Mouse (Mus musculus): ENCODE measurements around the gene Dcpp1. TPM values are rescaled to one million over a fixed set of nuclear protein-coding genes. Genes with fewer than 3 reads are reported as not detected.
"Not testable (repeated sequence)": the region's sequence is repeated elsewhere in the genome, so short reads cannot be mapped to it uniquely, and the experiment has no call there.

Dcpp1 gene
- not detected in 2 replicates for polyA plus RNA-seq (2015; fragmentation: Nextera tagmentation; extraction: Ambion mirVana)

DNA sequence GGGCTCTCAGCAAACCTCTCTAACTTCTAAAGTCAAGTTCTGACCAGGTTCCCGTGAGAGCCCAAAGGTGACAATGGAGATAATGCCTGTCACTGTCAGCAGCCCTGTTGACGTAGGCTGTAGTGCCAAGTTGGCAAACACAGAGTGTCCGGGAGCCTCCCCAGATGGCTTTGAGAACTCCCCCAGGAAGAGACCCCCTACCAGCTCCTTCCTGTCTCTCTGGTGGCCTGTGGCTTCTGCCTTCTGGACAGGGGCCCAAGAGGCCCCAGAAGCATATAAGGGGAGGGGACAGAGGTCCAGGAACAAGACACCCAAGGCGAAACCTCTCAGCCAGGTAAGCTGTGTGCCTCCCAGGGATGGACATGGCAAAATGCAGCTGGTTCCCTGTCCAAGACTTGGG, at the start of gene Dcpp1, which contains the start of gene Dcpp2:
Gene Dcpp1 (plus strand): TSS at position 301 of the 400 bp plus-strand sequence.
Gene Dcpp2 (plus strand): TSS at position 305 of the 400 bp plus-strand sequence.
- not testable (repeated sequence) for H3K9me3 ChIP-seq (ENCODE audit: control insufficient read depth, low read length); H3K27me3 ChIP-seq (replicated peaks; ENCODE audit: control insufficient read depth, insufficient read depth, low read length); H3K4me2 ChIP-seq (ENCODE audit: low read depth, low read length); H3K9ac ChIP-seq (ENCODE audit: low read depth, low read length); H3K36me3 ChIP-seq (ENCODE audit: control insufficient read depth, insufficient read depth, low read length); ATAC-seq; H3K27ac ChIP-seq (ENCODE audit: low read length); H3K4me3 ChIP-seq (ENCODE audit: low read length); H3K4me1 ChIP-seq (ENCODE audit: control insufficient read depth, insufficient read depth, low read length)
- 73% methylated on average over 4 of the region's 4 CpGs for WGBS

DNA sequence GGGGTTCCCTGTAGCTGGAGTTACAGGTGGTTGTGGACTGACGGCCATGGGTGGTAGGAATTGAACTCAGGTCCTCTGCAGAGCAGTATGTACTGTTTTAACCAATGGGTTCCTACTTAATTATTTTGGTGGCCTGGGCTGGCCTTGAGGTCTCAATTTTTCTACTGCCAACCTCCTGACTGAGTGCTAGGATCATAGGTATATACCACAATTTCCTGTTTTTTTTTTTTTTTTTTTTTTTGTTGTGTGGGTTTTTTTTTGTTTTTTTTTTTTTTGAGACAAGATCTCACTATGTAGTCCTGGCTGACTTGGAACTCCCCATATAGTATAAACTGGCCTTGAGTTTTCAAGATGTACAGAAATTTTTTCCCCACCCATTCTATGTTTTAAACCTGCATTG, 49.5 kb upstream of the Dcpp1 start:
- H3K4me3 ChIP-seq (ENCODE audit: low read length), result no peak overlapping the region
- H3K9me3 ChIP-seq (ENCODE audit: control insufficient read depth, low read length), result no peaks in the 10 kb centered on the region
- no peak for ATAC-seq
- WGBS, result 91% methylated on average over 1 of the region's 1 CpGs
- no peaks in the 10 kb centered on the region for H3K36me3 ChIP-seq (ENCODE audit: control insufficient read depth, insufficient read depth, low read length)
- no peak overlapping the region for H3K27ac ChIP-seq (ENCODE audit: low read length)
- no peak overlapping the region for H3K9ac ChIP-seq (ENCODE audit: low read depth, low read length)
- H3K4me2 ChIP-seq (ENCODE audit: low read depth, low read length), result no peak overlapping the region
- H3K27me3 ChIP-seq (replicated peaks; ENCODE audit: control insufficient read depth, insufficient read depth, low read length), result no peaks in the 10 kb centered on the region; the same call in 1 of the 2 replicates
- peaks cover 8% of the 10 kb centered on the region; the same call in 1 of the 2 replicates for H3K4me1 ChIP-seq (ENCODE audit: control insufficient read depth, insufficient read depth, low read length)

DNA sequence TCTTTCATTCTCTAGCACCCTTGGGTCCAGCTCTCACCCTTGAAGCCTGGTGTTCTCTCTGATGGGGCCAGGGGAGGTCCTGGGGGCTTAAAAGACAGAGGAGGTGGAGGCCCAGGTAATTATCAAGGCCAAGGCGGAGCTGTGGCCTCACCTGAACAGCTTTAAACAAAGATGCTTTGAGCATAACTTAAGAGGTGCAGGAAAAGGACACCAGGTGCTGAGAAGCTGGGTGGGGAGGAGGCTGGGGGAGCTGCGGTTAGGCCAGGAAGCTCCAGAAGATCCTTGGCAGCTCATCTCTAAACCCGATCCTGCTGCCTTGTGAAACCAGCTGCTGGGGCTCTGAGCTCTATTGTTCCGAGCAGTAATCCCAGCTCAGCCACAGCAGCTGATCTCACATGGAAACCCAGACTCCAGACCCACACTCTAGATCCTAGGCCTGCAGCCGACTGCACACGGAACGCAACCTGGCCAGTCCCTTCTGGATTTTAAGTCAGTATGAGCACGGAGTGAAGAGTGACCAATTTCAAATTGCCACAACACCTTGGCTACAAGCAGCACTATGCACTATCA, 44.6 kb upstream of the Dcpp1 start, which contains the start of gene Prss33:
Gene Prss33 (minus strand): TSS at position 51 of the 570 bp plus-strand sequence.
- no peak within 1 kb of the TSS for H3K4me3 ChIP-seq (ENCODE audit: low read length)
- no peak within 1 kb of the TSS for H3K4me2 ChIP-seq (ENCODE audit: low read depth, low read length)
- H3K9me3 ChIP-seq (ENCODE audit: control insufficient read depth, low read length), result no peaks in the 10 kb centered on the region
- H3K27ac ChIP-seq (ENCODE audit: low read length), result no peak within 1 kb of the TSS
- 69% methylated on average over 8 of the region's 8 CpGs for WGBS
- no peak within 1 kb of the TSS; the same call in 1 of the 2 replicates for H3K9ac ChIP-seq (ENCODE audit: low read depth, low read length)
- ATAC-seq, result no peak
- H3K36me3 ChIP-seq (ENCODE audit: control insufficient read depth, insufficient read depth, low read length), result no peaks in the 10 kb centered on the region
- no peaks in the 10 kb centered on the region for H3K4me1 ChIP-seq (ENCODE audit: control insufficient read depth, insufficient read depth, low read length)
- H3K27me3 ChIP-seq (replicated peaks; ENCODE audit: control insufficient read depth, insufficient read depth, low read length), result no peaks in the 10 kb centered on the region; the same call in 1 of the 2 replicates

DNA sequence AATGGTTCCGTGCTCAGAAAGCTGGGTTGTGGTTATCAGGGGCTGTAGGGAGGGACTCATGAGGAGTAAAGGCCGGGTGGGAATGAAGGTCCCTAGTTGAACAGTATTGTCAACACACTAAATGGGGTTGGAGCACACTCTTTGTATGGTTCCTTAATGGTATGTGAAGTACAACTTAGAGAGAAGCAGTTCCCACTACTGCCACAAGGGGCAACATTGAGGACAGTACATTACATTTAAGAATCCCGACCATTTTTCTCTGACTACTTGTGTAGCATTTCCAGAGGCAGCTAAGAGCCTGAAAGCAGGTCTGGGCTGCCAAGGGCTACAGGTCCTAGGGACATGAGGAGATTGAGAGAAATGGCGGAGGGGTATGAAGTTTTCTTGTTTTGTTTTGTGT, 39.5 kb upstream of the Dcpp1 start:
- no peak overlapping the region for H3K9ac ChIP-seq (ENCODE audit: low read depth, low read length)
- H3K36me3 ChIP-seq (ENCODE audit: control insufficient read depth, insufficient read depth, low read length), result no peaks in the 10 kb centered on the region
- H3K27ac ChIP-seq (ENCODE audit: low read length), result no peak overlapping the region
- H3K27me3 ChIP-seq (replicated peaks; ENCODE audit: control insufficient read depth, insufficient read depth, low read length), result no peaks in the 10 kb centered on the region
- H3K4me2 ChIP-seq (ENCODE audit: low read depth, low read length), result no peak overlapping the region
- no peak overlapping the region for H3K4me3 ChIP-seq (ENCODE audit: low read length)
- ATAC-seq, result no peak
- H3K9me3 ChIP-seq (ENCODE audit: control insufficient read depth, low read length), result no peaks in the 10 kb centered on the region
- WGBS, result 30% methylated on average over 4 of the region's 4 CpGs
- H3K4me1 ChIP-seq (ENCODE audit: control insufficient read depth, insufficient read depth, low read length), result no peaks in the 10 kb centered on the region; the same call in 1 of the 2 replicates

DNA sequence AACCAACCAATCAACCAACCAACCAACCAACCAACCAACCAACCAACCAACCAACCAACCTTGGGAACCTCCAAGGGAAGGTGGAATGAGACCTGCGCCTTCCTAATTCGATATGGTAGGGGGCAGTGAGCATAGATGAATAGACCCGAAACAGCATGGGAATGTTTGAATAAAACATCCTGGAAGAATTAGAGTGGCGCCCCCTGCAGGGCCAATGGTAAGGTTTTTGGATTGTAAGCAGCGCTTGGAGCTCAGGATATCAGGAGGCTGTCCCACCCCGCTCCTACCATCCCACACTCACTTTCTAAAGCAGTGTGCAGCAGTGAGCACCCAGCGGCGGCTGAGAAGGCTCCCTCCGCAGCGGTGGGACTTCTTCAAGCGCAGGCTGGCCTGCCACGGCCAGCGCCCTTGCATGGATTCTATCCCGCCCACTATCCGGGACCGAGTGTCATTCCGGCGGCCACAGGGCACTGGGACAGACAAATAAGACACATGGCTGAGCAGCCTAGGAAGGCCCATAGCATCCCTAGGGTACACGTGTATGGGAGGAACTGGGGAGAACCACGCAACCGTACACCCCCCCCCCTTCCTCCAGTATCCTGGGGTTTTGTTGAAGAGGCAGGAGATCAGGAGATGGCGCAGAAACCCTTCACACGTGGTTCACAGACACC, 37.4 kb upstream of the Dcpp1 start:
- peak; percentile 19; the same call in 1 of the 2 replicates for ATAC-seq
- WGBS, result 53% methylated on average over 23 of the region's 23 CpGs
- peak overlapping the region; percentile 49 for H3K4me2 ChIP-seq (ENCODE audit: low read depth, low read length)
- H3K36me3 ChIP-seq (ENCODE audit: control insufficient read depth, insufficient read depth, low read length), result no peaks in the 10 kb centered on the region
- H3K4me1 ChIP-seq (ENCODE audit: control insufficient read depth, insufficient read depth, low read length), result no peaks in the 10 kb centered on the region; the same call in 1 of the 2 replicates
- H3K4me3 ChIP-seq (ENCODE audit: low read length), result peak overlapping the region; percentile 26
- H3K9ac ChIP-seq (ENCODE audit: low read depth, low read length), result 0 out of 2 replicates have a peak overlapping the region, but pooled peaks have one; percentile 29
- no peaks in the 10 kb centered on the region for H3K27me3 ChIP-seq (replicated peaks; ENCODE audit: control insufficient read depth, insufficient read depth, low read length)
- H3K9me3 ChIP-seq (ENCODE audit: control insufficient read depth, low read length), result no peaks in the 10 kb centered on the region
- H3K27ac ChIP-seq (ENCODE audit: low read length), result no peak overlapping the region

DNA sequence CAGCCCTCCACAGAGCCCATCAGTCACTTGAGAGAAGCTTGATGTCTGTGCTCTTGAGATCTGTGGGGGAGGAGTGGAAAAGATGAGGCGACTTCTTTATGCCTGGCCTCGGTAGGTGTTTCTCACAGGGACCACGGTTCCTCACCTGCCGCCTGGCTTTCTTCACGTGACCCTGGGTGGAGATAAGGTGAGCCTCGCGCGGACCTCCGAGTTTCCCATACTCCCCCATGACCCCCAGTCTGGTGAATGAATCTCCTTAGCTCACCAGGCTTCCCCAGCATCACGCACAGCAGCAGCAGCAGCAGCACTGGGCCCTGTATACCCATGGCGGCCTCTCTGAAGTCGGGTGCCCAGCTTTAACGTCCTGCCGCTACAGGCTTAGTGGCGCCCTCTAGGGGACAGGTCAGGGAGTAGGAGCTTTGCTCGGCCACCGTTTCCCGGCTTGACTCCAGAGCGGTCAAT, 36.8 kb upstream of the Dcpp1 start, which contains the start of the genes Prss32 and Prss41:
Gene Prss32 (plus strand): TSS at position 44 of the 462 bp plus-strand sequence.
Gene Prss41 (minus strand): TSS at position 361 of the 462 bp plus-strand sequence.
- H3K27ac ChIP-seq (ENCODE audit: low read length), result no peak within 1 kb of the TSS
- 14% methylated on average over 19 of the region's 19 CpGs for WGBS
- H3K4me2 ChIP-seq (ENCODE audit: low read depth, low read length), result peak within 1 kb of the TSS; percentile 49
- H3K27me3 ChIP-seq (replicated peaks; ENCODE audit: control insufficient read depth, insufficient read depth, low read length), result no peaks in the 10 kb centered on the region
- no peaks in the 10 kb centered on the region; the same call in 1 of the 2 replicates for H3K4me1 ChIP-seq (ENCODE audit: control insufficient read depth, insufficient read depth, low read length)
- H3K36me3 ChIP-seq (ENCODE audit: control insufficient read depth, insufficient read depth, low read length), result no peaks in the 10 kb centered on the region
- H3K4me3 ChIP-seq (ENCODE audit: low read length), result peak within 1 kb of the TSS; percentile 26
- no peaks in the 10 kb centered on the region for H3K9me3 ChIP-seq (ENCODE audit: control insufficient read depth, low read length)
- H3K9ac ChIP-seq (ENCODE audit: low read depth, low read length), result peak within 1 kb of the TSS; percentile 29; the same call in 1 of the 2 replicates
- peak; percentile 47 for ATAC-seq

DNA sequence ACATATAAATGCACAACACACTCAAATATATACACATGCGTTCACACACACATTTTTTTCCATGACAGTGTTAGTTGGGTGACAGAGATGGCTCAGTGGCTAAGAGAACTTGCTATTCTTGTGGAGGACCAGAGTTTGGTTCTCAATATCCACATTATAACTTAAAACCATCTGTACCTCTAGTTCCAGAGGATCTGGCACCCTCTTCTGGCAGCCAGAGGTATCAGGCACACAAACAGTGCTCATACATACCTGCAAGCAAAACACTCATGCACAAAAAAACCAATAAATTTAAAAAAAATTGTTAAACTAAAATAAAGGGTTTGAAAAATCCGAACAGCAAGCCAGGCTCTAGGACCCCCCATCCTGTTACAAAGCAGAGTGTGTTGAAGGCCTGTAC, 30.6 kb upstream of the Dcpp1 start:
- Histone ChIP-seq H3K27me3 (replicated peaks; ENCODE audit: control insufficient read depth, insufficient read depth, low read length) (no peaks in the 10 kb centered on the region), H3K4me3 (ENCODE audit: low read length) (no peak overlapping the region), H3K27ac (ENCODE audit: low read length) (no peak overlapping the region), H3K9me3 (ENCODE audit: control insufficient read depth, low read length) (no peaks in the 10 kb centered on the region), H3K4me1 (ENCODE audit: control insufficient read depth, insufficient read depth, low read length) (0 out of 2 replicates have a peak, but pooled peaks cover 2% of the 10 kb centered on the region), H3K9ac (ENCODE audit: low read depth, low read length) (no peak overlapping the region), H3K36me3 (ENCODE audit: control insufficient read depth, insufficient read depth, low read length) (no peaks in the 10 kb centered on the region), H3K4me2 (ENCODE audit: low read depth, low read length) (no peak overlapping the region)
- WGBS, result 65% methylated on average over 2 of the region's 2 CpGs
- ATAC-seq, result no peak

DNA sequence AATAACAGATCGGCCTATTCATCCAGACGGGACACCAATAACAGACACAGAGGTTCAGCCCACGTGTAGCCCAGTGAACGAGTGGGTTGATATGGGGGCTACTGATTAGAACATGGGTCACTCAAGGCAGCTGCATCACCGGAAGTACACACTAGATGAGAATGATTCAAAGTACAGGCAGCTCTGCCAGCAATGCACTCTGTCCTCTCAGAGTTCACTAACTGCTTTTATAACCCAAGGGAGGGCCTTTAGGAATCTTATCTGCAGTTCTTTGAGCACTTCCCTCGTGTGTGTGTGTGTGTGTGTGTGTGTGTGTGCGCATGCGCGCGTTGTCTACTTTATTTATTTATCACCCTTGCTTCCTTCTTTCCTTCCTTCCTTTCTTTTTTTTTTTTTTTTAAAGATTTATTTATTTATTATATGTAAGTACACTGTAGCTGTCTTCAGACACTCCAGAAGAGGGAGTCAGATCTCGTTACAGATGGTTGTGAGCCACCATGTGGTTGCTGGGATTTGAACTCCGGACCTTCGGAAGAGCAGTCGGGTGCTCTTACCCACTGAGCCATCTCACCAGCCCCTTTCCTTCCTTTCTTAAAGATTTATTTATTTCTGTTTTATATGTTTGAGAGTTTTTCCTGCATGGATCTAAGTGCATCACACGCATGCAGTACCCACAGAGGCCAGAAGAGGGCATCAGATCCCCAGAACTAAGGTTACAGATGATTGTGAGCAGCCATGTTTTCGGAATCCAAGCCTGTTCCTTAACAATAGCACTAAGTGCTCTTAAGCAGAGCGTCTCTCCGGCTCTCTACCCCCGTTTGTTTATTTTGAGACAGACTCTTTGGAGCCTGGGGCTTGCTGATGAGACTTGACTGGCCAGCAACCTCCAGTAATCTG, 29.6 kb upstream of the Dcpp1 start:
- WGBS, result 51% methylated on average over 18 of the region's 19 CpGs
- peak; percentile 92 for ATAC-seq
- H3K9ac ChIP-seq (ENCODE audit: low read depth, low read length), result 0 out of 2 replicates have a peak overlapping the region, but pooled peaks have one; percentile 28

More for the DNA sequence above, 29.6 kb upstream of the Dcpp1 start:
- Histone ChIP-seq H3K9me3 (ENCODE audit: control insufficient read depth, low read length) (no peaks in the 10 kb centered on the region), H3K4me2 (ENCODE audit: low read depth, low read length) (no peak overlapping the region), H3K27ac (ENCODE audit: low read length) (peak overlapping the region; percentile 76), H3K4me3 (ENCODE audit: low read length) (no peak overlapping the region), H3K36me3 (ENCODE audit: control insufficient read depth, insufficient read depth, low read length) (no peaks in the 10 kb centered on the region), H3K27me3 (replicated peaks; ENCODE audit: control insufficient read depth, insufficient read depth, low read length) (no peaks in the 10 kb centered on the region), H3K4me1 (ENCODE audit: control insufficient read depth, insufficient read depth, low read length) (0 out of 2 replicates have a peak, but pooled peaks cover 2% of the 10 kb centered on the region)
